Mouse (Mus musculus) macrophage (primary cell): ENCODE measurements around the gene Cnnm2. TPM values are rescaled to one million over a fixed set of nuclear protein-coding genes. Genes with fewer than 3 reads are reported as not detected.
"Not testable (repeated sequence)": the region's sequence is repeated elsewhere in the genome, so short reads cannot be mapped to it uniquely, and the experiment has no call there.

Experiments
- H3K27ac ChIP-seq: fragments of 350-480 bp; formaldehyde crosslinking; 2 replicates; pipeline ENCODE4 v1.9.0; 2021
- H3K36me3 ChIP-seq: fragments of 350-480 bp; formaldehyde crosslinking; 2 replicates; pipeline ENCODE4 v1.9.0; 2021; ENCODE audit errors: inconsistent target
- H3K4me3 ChIP-seq: fragments of 350-480 bp; formaldehyde crosslinking; 2 replicates; pipeline ENCODE4 v1.9.0; 2021; ENCODE audit errors: inconsistent target
- H3K79me2 ChIP-seq: fragments of 350-480 bp; formaldehyde crosslinking; 2 replicates; pipeline ENCODE4 v1.9.0; 2021; ENCODE audit errors: inconsistent target
- WGBS: methylation state at CpG from one replicate; pipeline ENCODE4 v1.1.7; 2026; ENCODE audit warnings: inconsistent platforms; ENCODE audit not compliant: missing documents; 5-methylcytosine and 5-hydroxymethylcytosine counted together
- polyA plus RNA-seq: library from polyadenylated mRNA; stranded (reverse); fragments of 250-400 nt; gene quantifications from 3 replicates; pipeline ENCODE4 v1.2.4, GENCODE M21; 2018; ENCODE audit warnings: inconsistent platforms

The Cnnm2 gene
- polyA plus RNA-seq, 1 experiment from 2014 or later: 11.9 TPM

GRCm38 (mm10) chr19:46740341-46741008 lies 20.9 kb upstream of the Cnnm2 start:
- 62% methylated on average over 7 of the region's 7 CpGs for WGBS
- no peaks in the 10 kb centered on the region for H3K36me3 ChIP-seq
- no peaks in the 10 kb centered on the region for H3K79me2 ChIP-seq
- no peak overlapping the region for H3K27ac ChIP-seq
- no peak overlapping the region for H3K4me3 ChIP-seq

DNA sequence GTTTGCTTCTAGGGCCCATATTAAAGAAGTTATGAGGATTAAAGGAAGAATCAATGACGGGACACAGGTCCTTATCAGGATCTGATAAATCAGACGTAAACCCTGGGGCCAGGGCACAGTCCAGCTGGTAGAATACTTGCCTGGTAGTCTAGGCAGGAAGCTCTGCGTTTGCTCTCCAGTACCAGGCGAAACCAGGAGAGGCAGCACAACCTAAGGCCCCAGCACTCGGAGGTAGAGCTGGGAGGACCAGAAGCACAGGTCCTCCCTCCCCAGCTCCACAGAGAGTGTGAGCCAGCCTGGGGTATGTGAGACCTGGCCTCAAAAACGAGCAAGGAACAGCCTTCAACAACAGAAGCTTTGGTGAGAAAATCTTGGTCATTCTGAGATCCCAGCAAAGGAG lies 19.8 kb upstream of the Cnnm2 start:
- H3K79me2 ChIP-seq: no peaks in the 10 kb centered on the region
- 68% methylated on average over 5 of the region's 6 CpGs for WGBS
- H3K36me3 ChIP-seq: no peaks in the 10 kb centered on the region
- H3K4me3 ChIP-seq: no peak overlapping the region
- no peak overlapping the region for H3K27ac ChIP-seq

- H3K79me2 ChIP-seq: no peaks in the 10 kb centered on the region
- H3K36me3 ChIP-seq: no peaks in the 10 kb centered on the region
- 91% methylated on average over 9 of the region's 9 CpGs for WGBS
- no peak overlapping the region for H3K4me3 ChIP-seq
- H3K27ac ChIP-seq: no peak overlapping the region
Observed at GRCm38 (mm10) chr19:46744681-46745080, 16.7 kb upstream of the Cnnm2 start.

GRCm38 (mm10) chr19:46747799-46748198 lies 13.6 kb upstream of the Cnnm2 start:
- WGBS: 52% methylated on average over 3 of the region's 3 CpGs

GRCm38 (mm10) chr19:46752235-46752634 lies 9.2 kb upstream of the Cnnm2 start:
- Histone ChIP-seq H3K36me3 (no peaks in the 10 kb centered on the region), H3K27ac (no peak overlapping the region), H3K79me2 (no peaks in the 10 kb centered on the region), H3K4me3 (no peak overlapping the region)
- WGBS: 86% methylated on average over 5 of the region's 5 CpGs

More at GRCm38 (mm10) chr19:46747799-46748198, 13.6 kb upstream of the Cnnm2 start:
- no peak overlapping the region for H3K27ac ChIP-seq
- no peaks in the 10 kb centered on the region for H3K36me3 ChIP-seq
- no peak overlapping the region for H3K4me3 ChIP-seq
- no peaks in the 10 kb centered on the region for H3K79me2 ChIP-seq

DNA sequence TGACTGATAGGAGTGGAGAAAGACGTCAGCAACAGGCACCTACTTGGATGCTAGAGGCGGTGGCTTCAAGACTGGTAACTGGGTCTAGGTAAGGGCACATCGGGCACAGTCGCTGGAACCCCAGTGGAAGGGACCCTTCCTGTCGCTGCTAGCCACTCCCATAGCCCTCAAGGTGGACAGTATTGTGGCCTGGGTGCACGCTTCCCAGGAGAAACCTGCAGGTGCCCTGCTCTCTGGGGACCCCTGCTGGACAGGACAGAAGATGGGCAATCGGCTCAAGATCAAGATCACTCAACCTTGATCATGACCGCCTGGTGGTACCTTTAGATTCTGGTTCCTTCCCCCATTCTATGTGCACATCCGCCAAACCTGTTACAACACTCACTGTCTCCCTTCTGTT lies 6.3 kb upstream of the Cnnm2 start:
- Histone ChIP-seq H3K4me3 (no peak overlapping the region), H3K79me2 (no peaks in the 10 kb centered on the region), H3K27ac (no peak overlapping the region), H3K36me3 (no peaks in the 10 kb centered on the region)
- 57% methylated on average over 9 of the region's 9 CpGs for WGBS

GRCm38 (mm10) chr19:46756221-46756620 lies 5.2 kb upstream of the Cnnm2 start:
- Histone ChIP-seq H3K4me3 (no peak overlapping the region), H3K27ac (no peak overlapping the region), H3K36me3 (no peaks in the 10 kb centered on the region), H3K79me2 (no peaks in the 10 kb centered on the region)
- WGBS: 92% methylated on average over 4 of the region's 4 CpGs

GRCm38 (mm10) chr19:46759096-46759495 lies 2.3 kb upstream of the Cnnm2 start:
- H3K4me3 ChIP-seq: no peak overlapping the region
- WGBS: 4% methylated on average over 8 of the region's 8 CpGs

DNA sequence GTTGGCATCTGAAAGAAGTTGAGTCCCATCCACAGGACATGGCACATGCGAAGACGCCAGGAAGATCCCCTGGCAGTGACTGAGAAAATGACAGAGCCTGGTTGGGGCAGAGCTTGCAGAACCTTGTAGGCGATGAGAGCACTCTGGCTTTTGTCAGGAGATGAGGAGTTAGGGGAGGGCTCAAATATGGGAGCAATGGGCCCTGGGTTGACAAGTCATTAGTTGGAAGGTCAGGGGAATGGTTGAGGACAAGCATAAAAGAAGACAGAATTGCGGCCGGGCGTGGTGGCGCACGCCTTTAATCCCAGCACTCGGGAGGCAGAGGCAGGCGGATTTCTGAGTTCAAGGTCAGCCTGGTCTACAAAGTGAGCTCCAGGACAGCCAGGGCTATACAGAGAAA lies 1.5 kb upstream of the Cnnm2 start:
- H3K36me3 ChIP-seq, H3K4me3 ChIP-seq, H3K79me2 ChIP-seq: not testable (repeated sequence)
- H3K27ac ChIP-seq: peak overlapping the region; percentile 85
- 93% methylated on average over 9 of the region's 10 CpGs for WGBS

More at GRCm38 (mm10) chr19:46759096-46759495, 2.3 kb upstream of the Cnnm2 start:
- Histone ChIP-seq H3K79me2 (peaks cover 2% of the 10 kb centered on the region; the same call in 1 of the 2 replicates), H3K27ac (peak overlapping the region; percentile 85), H3K36me3 (no peaks in the 10 kb centered on the region)

GRCm38 (mm10) chr19:46760375-46761160 lies 828 bp upstream of the Cnnm2 start:
- Histone ChIP-seq H3K79me2 (peaks cover 15% of the 10 kb centered on the region; the same call in 1 of the 2 replicates), H3K27ac (peak overlapping the region; percentile 70), H3K36me3 (no peaks in the 10 kb centered on the region), H3K4me3 (peak overlapping the region; percentile 29)
- WGBS: 18% methylated on average over 29 of the region's 29 CpGs

GRCm38 (mm10) chr19:46761971-46762290 lies 535 bp downstream of the Cnnm2 start:
- peaks cover 22% of the 10 kb centered on the region; the same call in 1 of the 2 replicates for H3K79me2 ChIP-seq
- H3K27ac ChIP-seq: no peak overlapping the region
- WGBS: under 1% methylated on average over 36 of the region's 36 CpGs
- peak overlapping the region; percentile 32 for H3K4me3 ChIP-seq
- no peaks in the 10 kb centered on the region for H3K36me3 ChIP-seq

DNA sequence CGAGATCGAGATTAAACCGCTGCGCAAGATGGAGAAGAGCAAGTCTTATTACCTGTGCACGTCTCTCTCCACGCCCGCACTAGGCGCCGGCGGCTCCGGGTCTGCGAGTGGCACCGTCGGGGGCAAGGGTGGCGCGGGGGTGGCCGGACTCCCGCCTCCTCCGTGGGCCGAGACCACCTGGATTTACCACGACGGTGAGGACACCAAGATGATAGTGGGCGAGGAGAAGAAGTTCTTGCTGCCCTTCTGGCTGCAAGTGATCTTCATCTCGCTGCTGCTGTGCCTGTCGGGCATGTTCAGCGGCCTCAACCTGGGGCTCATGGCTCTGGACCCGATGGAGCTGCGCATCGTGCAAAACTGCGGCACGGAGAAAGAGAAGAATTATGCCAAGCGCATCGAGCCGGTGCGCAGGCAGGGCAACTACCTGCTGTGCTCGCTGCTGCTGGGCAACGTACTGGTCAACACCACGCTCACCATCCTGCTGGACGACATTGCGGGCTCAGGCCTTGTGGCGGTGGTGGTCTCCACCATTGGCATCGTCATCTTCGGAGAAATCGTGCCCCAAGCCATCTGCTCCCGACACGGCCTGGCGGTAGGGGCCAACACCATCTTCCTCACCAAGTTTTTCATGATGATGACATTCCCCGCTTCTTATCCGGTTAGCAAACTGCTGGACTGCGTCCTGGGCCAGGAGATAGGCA lies 1.0 kb downstream of the Cnnm2 start:
- H3K79me2 ChIP-seq: peaks cover 28% of the 10 kb centered on the region; the same call in 1 of the 2 replicates
- 2% methylated on average over 50 of the region's 50 CpGs for WGBS
- no peaks in the 10 kb centered on the region for H3K36me3 ChIP-seq
- no peak overlapping the region for H3K27ac ChIP-seq
- peak overlapping the region; percentile 32 for H3K4me3 ChIP-seq

DNA sequence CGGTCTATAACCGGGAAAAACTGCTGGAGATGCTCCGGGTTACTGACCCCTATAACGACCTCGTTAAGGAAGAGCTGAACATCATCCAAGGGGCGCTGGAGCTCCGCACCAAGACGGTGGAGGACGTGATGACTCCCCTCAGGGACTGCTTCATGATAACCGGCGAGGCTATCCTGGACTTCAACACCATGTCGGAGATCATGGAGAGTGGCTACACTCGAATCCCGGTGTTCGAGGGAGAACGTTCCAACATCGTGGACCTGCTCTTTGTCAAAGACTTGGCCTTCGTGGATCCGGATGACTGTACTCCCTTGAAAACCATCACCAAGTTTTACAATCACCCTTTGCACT lies 1.6 kb downstream of the Cnnm2 start:
- peak overlapping the region; percentile 32 for H3K4me3 ChIP-seq
- H3K36me3 ChIP-seq: no peaks in the 10 kb centered on the region
- WGBS: 24% methylated on average over 17 of the region's 19 CpGs
- peaks cover 29% of the 10 kb centered on the region; the same call in 1 of the 2 replicates for H3K79me2 ChIP-seq
- H3K27ac ChIP-seq: no peak overlapping the region

DNA sequence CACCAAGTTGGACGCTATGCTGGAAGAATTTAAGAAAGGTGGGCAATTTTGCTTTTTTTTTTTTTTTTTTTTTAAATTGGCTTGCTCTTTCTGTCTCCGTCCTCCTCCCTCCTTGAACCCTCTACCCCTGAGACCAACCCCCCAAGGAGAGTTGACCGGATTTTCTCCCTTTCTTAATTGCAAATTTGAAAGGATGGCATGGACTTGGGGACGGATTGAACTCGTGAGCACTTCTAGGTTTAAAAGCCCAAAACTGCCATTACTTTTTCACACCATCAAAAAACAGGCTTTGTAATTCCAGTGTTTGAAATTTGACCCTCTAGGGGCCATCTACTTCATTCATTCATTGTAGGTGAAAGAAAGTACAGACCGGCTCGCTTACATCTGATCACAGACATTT lies 2.0 kb downstream of the Cnnm2 start:
- Histone ChIP-seq H3K79me2 (peaks cover 29% of the 10 kb centered on the region; the same call in 1 of the 2 replicates), H3K27ac (no peak overlapping the region), H3K36me3 (no peaks in the 10 kb centered on the region), H3K4me3 (peak overlapping the region; percentile 32; the same call in 1 of the 2 replicates)
- 79% methylated on average over 7 of the region's 7 CpGs for WGBS
